Mouse (Mus musculus): Measurements from ENCODE around the gene Map3k7cl.

Map3k7cl gene

DNA sequence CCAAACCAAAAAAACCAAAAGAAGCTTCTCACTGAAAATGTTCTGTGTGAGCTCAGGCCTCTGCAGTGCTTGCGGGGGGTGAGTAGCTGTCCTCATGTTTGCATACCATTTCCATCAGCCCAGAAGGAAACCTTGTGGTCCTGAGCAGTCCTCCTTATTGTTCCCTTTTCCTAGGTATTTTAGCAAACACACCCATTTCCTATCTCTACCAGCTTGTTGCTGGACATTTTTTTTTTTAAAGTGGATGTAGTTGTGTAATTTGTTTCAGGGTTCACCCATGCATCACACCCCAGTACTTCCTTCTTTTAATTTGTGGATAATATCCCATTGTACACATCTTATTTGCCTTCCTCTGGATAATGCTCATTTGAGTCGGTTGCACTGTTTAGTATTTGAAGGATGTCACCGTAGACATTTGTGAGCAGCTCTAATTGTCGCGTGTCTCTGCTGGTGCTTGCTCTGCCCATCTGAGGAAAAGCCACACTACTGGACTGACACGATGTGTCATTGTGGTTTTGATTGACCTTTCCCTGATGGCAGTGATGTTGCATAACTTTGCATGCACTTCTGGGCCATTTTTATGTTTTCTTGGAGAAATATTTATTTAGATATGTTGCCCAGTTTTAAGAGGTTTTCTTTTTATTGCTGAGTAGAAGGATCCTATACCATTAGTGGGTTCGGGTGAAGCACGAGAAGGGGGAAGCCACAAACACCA is 32.6 kb downstream of the Map3k7cl start:
- no peak for DNase-seq (ENCODE audit: low spot score)

DNA sequence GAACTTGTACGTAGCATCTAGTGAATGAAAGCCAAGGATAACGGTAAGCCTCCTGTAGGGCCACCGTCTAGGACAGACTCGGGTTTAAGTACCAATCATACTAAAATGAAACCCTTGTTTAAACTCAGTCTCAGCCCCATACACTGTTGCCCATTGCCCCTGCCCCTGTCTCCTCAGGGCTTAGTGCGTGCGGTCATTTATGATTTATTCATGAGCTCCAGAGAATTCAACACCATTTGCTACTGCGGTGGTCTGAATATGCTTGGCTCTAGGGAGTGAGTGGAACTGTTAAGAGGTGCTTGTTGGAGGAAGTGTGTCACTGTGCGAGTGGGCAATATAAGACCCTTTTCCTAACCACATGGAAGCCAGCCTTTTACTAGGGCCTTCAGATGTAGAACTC is 34.7 kb downstream of the Map3k7cl start:
- no peak for DNase-seq (ENCODE audit: low spot score)

DNA sequence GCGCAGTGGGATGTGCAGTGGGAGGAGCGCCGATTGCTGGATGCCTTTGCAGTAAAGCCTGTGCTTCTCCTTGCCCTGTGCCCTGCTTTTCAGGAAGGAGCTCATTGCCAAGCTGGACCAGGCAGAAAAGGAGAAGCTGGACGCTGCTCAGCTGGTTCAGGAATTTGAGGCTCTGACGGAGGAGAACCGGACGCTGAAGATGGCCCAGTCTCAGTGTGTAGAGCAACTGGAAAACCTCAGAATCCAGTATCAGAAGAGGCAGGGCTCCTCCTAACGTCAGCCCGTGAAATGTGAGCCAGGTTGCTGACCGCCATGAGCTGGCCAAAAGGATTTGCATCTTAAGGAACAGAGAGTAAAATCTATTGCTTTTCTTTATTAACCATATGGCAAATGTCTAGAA is 41.0 kb downstream of the Map3k7cl start:
- no peak for DNase-seq (ENCODE audit: low spot score)

DNA sequence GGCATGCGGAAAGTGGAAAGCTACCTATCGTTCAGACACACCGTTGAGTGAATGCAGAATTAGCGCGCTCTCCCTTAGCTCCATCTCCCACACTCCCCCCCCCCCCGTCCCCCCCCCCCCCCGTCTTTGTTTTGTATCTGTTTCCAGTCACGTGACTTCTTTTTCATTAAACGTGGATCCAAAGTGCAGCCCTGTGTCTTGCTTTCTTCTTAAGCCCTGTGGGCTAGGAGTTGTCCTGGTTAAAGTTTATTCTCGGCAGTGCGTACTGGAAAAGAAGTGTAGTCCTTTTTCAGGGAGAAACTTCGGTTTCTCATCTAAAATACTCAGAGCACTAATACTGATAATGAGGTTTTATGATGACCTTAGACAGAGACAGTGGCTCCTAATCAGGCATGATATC is 42.0 kb downstream of the Map3k7cl start:
- no peak for DNase-seq (ENCODE audit: low spot score)

DNA sequence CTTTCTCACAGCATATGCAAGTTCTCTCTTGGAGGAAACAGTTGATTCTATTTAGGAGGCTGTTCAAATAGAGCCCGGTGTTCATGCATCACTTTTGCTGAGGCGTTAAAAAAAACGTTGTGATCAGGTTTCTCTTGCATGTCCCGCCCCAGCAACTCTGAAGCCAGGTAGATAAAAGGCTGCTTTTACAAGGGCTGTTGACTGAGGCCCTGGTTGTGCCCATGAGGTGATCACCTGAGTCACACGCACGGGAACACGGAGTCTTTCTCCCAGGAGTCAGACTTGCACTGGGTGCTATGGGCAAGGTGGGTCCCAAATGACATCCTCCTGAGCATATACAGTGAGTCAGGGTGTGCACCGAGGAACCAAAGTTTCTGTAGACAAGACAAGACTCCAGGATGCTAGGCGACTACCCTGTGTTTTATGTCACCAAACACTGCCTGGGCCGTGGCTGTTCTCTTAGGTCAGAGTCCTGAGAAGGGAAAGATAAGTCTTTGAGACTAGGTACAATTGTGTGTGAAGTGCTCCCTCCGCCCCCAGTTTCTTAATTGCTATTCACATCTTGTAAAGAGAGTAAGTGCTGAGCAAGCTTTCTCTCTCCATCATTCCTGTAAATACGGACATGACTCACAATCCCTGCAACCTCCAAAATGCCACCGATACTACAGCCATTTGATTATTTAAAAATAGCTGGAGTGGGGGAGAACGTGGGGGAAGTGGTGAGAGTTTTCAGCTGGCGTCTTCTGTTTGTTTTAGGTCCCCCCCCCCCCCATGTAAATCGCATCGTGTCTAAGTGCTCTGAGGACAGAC is 49.8 kb downstream of the Map3k7cl start:
- DNase-seq (ENCODE audit: low spot score) = no peak

DNA sequence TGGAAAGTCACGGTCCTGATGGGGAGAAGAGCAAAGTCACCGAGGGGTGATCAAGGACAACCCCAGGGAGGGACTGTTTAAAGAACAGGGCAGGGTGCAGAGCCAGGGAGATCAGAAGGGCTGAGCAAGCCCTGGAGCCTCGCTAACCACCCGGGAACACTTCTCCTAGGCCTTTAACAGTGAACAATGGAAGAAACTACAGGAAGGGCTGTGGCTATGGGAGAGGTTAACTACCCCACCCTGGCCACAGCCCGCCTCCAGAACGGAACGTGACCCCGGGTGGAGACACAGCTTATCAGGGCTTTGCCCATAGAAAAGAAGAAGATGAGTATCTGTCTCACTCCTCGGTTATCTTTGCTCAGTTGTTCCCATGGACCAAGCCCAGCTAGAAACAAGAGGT is 50.9 kb downstream of the Map3k7cl start:
- no peak for DNase-seq (ENCODE audit: low spot score)

DNA sequence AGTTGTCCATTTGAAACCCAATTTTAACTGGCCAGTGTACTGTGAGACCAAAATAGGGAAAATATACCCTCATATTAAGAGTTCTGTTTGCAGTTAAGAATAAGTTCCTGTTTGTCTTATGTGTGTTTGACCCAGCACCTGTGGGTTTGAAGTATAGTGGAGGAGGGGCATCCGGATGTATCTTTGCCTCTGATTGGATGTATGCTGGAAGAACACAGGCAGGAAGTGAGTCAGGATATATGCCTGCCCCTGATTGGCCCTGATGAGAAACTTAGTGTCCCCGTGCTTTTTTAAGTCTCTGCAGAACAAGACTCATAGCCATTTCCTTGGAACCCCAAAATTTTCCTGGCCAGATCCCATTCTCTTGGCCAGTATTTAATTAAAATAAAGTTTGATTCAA is 51.8 kb downstream of the Map3k7cl start:
- DNase-seq (ENCODE audit: low spot score) = no peak

DNA sequence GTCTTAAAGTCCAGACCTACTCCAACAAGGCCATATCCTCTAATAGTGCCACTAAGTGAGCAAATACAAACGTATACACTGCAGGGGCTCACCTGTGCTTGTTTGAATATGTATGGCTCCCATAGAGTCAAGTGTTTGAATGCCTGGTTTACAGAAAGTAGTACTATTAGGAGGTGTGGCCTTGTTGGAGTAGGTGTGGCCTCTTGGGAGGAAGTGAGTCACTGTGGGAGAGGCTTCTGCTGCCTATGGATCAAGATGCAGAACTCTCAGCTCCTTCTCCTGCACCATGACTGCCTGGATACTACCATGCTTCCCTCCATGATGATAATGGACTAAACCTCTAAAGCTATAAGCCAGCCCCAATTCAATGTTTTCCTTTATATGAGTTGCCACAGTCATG is 54.3 kb downstream of the Map3k7cl start:
- no peak for DNase-seq (ENCODE audit: low spot score)

DNA sequence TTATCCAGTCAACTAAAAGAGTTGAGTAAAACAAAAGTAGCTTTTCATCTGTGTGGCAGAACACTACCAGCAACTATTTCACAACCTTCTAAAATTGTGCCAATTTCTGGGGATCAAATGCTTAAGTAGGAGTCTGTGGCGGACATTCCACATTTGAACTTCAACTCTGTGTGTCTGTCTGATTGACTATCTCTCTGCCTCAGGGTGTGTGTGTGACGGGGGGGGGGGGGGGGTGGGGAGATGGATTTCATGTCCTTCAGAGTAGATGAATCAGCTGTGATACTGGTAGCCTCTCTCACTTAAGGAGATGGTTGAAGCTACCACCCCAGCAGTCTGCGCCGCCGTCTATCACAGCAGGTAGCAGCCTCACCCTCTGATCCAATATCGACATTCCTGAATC is 54.8 kb downstream of the Map3k7cl start:
- no peak for DNase-seq (ENCODE audit: low spot score)

DNA sequence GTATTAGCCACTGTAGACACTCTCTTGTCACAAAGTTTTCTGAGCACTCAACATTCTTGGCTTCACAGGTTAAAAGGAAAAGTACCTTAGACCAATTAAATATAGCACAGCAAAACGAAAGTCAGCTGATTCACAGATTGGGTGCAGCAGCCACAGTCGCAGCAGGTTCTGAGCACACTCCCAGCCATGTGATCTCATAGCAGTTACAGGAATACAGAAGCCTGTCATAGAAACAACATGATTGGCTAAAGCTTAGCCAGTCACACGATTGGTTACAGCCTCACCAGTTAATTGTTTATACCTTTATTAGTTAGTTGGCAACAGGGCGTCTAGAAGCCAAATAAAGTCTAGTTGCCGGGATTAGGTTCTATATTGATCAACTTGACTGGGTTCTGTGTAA is 57.0 kb downstream of the Map3k7cl start:
- DNase-seq (ENCODE audit: low spot score) = no peak

DNA sequence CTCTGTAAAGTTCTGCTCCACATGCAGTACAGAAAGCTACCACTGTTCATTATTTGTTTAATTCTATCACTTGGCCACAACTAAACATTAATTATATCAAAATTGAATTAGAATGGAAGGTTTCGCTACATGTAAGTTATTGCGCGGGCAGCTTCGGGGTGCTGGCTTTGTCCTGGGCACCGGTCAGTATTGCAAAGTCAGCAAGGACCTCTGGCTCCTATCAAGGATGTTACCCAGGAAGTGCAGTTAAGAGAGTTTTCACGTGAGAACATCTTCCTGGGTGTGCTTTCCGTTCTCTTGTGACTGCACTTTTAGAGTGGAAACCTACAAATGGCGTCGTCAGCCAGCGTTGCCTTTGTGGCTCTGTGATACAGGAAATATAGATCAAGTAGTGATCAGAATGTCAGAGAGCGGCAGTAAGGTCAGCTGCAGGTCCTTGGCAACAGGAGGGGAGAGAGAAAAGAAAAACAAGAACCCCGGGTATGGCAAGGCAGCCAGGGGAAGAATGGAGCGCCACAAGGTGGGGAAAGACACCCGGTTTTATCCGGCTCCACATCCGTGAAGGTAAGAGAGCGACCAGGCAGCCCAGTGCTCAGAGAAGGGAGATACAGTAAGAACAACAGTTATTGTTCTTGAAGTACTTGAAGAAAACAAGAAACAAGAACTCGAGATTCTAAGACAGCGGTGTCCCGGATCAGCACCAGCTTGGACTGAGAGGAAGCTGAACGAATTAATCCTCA is 57.6 kb downstream of the Map3k7cl start:
- DNase-seq (ENCODE audit: low spot score) = no peak

DNA sequence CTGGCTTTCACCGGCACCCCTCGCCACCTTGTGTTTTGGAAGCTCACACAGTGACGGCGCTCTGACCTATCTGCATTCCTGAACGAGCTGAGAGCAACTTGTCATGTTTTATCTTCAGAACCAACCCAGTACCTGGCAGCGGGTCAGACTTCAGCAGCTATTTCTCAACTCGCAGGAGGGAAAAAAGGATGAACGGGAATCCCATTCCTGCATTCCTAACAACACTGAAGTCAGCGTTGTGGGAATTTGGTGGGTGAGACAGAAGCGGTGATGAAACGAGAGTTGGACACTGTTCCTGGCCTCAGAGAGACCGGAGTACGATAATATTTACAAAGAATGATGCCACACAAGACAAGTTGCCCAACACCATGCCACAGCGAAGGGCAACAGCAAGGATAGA is 58.3 kb downstream of the Map3k7cl start:
- no peak for DNase-seq (ENCODE audit: low spot score)

DNA sequence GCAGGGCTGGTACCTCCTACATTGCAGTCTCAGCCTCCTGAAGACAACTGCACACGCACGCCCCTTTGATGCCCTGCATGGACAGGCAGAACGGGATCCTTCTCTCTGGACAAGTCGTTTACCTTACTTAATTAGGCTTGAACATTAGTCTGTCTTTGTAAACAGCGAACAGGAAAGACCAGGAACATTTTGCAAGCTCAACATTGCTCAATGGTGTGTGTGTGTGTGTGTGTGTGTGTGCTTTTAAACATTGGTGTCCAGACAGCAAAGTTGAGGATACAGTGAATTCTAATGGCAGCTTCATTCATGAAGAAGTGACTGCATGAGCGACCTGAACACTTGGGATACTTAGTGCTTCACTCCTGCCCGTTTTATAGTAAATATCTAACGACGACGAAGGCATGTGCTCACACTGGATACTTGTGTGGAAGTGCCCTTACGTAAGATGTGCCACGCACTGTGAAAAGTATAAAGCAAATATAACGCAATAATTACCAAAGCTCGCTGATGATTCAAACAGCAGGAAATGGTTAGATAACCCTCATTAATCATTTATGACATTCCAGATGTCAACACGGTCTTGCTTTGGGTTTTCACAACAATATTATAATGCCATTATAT is 59.2 kb downstream of the Map3k7cl start:
- DNase-seq (ENCODE audit: low spot score) = no peak

DNA sequence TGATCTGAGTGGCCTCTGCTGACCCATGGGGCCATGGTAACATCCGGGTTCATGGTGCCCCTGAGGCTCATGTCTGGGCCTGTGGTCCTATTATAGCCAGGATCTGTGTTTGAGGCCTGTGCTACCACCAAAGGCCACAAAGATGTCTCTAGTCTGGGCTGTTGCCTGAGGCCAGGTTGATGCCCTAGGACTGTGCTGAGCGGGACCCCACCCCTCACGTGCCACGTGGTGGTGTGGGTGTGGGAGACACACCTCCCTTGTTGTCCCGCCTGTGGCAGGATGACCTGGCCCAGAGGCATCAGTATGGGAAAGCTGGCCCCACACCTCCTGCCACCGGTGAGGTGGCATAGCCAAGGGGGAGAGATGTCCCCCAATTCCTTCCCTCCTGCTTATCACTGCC is 64.2 kb downstream of the Map3k7cl start:
- no peak for DNase-seq (ENCODE audit: low spot score)

DNA sequence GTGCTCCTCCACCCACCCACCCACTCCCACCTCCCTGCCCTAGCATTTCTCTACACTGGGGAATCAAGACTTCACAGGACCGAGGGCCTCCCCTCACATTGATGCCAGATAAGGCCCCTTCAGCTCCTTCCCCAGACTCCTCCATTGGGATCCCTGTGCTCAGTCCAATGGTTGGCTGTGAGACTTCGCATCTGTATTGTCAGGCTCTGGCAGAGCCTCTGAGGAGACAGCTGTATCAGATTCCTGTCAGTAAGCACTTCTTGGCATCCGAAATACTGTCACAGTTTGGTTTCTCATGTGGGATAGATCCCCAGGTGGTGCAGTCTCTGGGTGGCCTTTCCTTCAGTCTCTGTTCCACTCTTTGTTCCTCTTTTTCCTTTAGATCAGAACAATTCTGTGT is 68.1 kb downstream of the Map3k7cl start:
- DNase-seq (ENCODE audit: low spot score) = no peak

DNA sequence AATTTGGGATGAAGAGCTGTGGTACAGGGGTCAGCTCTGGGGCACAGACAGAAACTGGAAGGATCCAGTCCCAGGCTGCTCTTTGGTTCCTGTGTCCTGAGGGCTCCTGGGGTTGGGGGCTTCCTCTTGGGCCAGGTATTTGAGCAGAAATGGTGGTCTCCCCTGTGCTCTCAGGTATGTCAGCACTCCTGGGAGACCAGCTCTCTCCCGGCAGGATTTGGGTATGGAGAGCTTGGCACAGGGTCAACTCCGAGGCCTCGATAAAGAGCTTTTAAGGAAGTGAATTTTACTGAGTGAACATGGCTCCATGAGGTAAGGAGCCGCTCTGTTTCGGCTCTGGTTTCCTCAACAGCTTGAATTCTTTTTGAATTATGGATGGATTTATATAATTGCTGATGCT is 70.8 kb downstream of the Map3k7cl start:
- DNase-seq (ENCODE audit: low spot score) = no peak

DNA sequence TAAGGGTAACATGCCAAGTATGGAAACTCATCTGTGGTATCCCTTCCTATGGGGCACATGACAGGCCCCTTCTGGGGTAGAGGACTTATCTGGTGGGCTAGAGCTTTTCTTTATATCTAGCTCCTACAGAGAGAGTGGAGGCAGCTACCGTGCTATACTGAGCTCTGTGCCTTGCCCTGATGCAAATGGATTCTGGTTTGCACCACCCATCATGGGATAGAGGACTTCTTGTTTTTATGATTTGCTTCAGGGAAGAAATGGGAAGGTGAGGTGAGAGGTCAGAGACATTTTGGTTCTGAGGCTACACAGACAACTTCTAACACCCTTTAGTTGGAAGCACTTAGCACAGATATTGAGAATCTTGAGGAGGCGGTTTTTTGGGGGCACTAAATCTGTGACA is 71.8 kb downstream of the Map3k7cl start:
- DNase-seq (ENCODE audit: low spot score) = no peak

DNA sequence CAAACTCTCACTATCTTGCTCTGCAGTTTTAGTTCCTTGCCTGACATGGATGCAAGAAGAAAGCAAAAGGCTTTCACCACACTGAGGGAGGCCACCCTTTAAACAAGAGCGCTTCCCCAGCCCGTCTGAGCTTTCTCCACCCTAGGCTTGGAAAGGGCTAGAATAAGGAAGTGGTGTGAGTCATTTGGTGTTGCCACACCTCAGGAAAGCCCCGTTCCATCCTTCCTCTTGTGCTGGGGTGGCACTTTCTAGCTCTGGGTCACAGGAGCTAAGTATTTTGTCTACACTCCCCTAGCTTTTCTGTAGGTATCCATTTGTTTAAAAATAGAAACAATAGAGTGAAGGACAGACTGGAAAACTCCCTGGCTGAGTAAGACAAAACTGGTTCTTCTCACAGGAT is 72.2 kb downstream of the Map3k7cl start:
- DNase-seq (ENCODE audit: low spot score) = no peak

DNA sequence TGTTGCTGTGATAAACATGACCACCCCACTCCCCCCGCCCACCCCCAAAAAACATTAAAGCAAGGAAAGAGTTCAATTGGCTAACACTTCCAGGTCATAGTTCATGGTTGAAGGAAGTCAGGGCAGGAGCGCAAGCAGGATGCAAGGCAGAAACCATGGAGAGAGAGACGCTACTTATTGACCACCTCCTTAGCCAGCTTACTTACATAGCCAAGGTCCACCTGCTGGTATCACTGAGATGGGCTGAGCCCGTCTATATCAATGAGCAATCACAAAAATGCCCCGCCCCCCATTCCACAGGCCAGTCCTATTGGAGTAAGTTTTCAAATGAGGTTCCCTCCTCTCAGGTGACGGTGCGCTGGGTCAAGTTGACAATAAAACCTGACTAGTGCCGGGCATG is 72.7 kb downstream of the Map3k7cl start:
- no peak for DNase-seq (ENCODE audit: low spot score)

DNA sequence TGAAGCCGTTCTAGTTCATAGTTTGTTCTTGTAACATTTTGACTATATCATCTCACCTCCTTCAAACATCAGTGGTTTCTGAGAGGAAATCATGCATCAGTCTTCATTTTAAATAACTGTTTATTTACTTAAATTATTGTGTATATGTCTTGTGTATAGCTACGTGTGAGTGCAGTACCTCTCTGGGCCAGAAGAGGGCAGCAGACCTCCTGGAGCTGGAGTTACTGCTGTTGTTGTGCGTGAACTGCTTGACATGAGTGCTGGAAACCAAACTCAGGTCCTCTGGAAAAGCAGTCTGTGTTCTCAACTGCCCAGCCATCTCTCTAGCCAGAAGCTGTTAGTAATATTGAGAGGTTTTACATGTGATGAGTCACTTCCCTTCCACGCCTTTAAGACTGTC is 73.6 kb downstream of the Map3k7cl start:
- no peak for DNase-seq (ENCODE audit: low spot score)

DNA sequence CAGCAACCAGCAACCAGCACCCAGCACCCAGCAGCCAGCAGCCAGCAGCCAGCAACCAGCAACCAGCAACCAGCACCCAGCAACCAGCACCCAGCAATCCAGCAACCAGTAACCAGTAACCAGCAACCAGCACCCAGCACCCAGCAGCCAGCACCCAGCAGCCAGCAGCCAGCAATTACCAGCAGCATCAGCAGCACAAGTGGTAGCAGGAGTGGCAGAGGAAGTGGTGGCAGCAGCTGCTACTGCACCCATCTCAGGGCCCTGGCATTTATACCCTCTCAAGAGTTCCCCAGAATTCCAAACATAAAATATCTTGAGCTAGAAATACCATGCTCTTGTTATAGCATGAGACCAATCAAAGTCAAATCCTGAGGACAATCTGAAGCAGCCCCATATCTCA is 81.6 kb downstream of the Map3k7cl start:
- no peak for DNase-seq (ENCODE audit: low spot score)

DNA sequence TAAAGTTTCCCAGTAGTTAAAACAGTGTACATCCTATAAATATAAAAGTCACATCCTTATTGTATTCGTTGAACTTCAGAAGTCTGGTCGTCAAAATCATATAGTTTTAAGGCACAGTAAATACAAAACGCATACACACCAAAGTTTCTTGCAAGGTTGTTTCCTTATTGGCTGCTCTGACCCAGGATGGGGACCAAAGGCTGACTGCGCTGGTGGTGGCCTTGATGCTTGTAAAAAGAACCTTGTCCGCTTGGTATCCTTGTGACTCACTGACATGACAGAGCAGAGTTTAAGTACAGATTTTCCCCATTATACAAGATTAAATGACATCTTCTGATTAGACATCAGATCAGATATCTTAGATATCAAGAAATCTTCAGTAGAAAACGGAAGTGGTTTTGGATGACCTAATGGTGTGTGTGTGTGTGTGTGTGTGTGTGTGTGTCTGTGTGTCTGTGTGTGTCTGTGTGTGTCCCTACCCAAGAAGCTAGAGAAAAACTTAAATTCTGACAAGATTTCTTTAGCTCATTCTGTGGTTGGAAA is 82.2 kb downstream of the Map3k7cl start:
- no peak for DNase-seq (ENCODE audit: low spot score)

Measured in left cerebral cortex, adult 11 months (tissue).